Mouse (Mus musculus) heart, embryonic 13.5 days (tissue): ENCODE measurements around the gene Nxph3. TPM values are rescaled to one million over a fixed set of nuclear protein-coding genes. Genes with fewer than 3 reads are reported as not detected.
A peak's percentile ranks its signal among the peaks of the same experiment; 100 is the strongest.
"Not testable (repeated sequence)": the region's sequence is repeated elsewhere in the genome, so short reads cannot be mapped to it uniquely, and the experiment has no call there.

Experiments used
- ATAC-seq: fragments of 200-750 bp; cut with Nextera tagmentation; 2 replicates; pipeline ENCODE4 v1.8.0; 2017; ENCODE audit warnings: moderate TSS enrichment; ENCODE audit not compliant: insufficient number of reproducible peaks, low FRiP score, low TSS enrichment; ENCODE audit errors: extremely low read depth
- H3K27ac ChIP-seq: fragments of 300-500 bp; sonication (generic); replicated peaks from 2 replicates; pipeline ENCODE4 v1.5.1; 2015; ENCODE audit warnings: moderate library complexity, mild to moderate bottlenecking, inconsistent platforms
- H3K27me3 ChIP-seq: fragments of 300-500 bp; sonication (generic); replicated peaks from 2 replicates; pipeline ENCODE4 v1.6.1; 2015; ENCODE audit warnings: mild to moderate bottlenecking, inconsistent platforms
- H3K36me3 ChIP-seq: fragments of 300-500 bp; sonication (generic); 2 replicates; pipeline ENCODE4 v1.6.1; 2015; ENCODE audit warnings: mild to moderate bottlenecking, inconsistent platforms
- H3K4me1 ChIP-seq: fragments of 300-500 bp; sonication (generic); 2 replicates; pipeline ENCODE4 v1.6.1; 2015; ENCODE audit warnings: inconsistent platforms
- H3K4me2 ChIP-seq: fragments of 300-500 bp; sonication (generic); 2 replicates; pipeline ENCODE4 v1.6.1; 2015; ENCODE audit warnings: inconsistent platforms, mild to moderate bottlenecking, moderate library complexity
- H3K4me3 ChIP-seq: fragments of 300-500 bp; sonication (generic); 2 replicates; pipeline ENCODE4 v1.5.1; 2015; ENCODE audit warnings: moderate library complexity, mild to moderate bottlenecking, inconsistent platforms
- H3K9ac ChIP-seq: fragments of 300-500 bp; sonication (generic); 2 replicates; pipeline ENCODE4 v1.6.1; 2015; ENCODE audit warnings: inconsistent platforms, mild to moderate bottlenecking, moderate library complexity
- H3K9me3 ChIP-seq: fragments of 300-500 bp; sonication (generic); 2 replicates; pipeline ENCODE4 v1.6.1; 2016; ENCODE audit warnings: inconsistent platforms
- whole genome bisulfite sequencing: fragments of 180-500 bp; shearing (Covaris S2); methylation state at CpG from one replicate; pipeline ENCODE4 v1.1.7; 2015; ENCODE audit warnings: mixed read lengths; 5-methylcytosine and 5-hydroxymethylcytosine counted together
- polyA plus RNA-seq: library from polyadenylated mRNA; unstranded; fragments of >200 nt; fragmentation: Nextera tagmentation; extraction: Ambion mirVana; gene quantifications from 2 replicates; pipeline ENCODE4 v1.2.1, GENCODE M21; 2015

Nxph3 gene
- polyA plus RNA-seq, 1 experiment from 2014 or later = 0.21 TPM

GRCm38 (mm10) chr11:95507041-95507716 lies 7.2 kb downstream of the Nxph3 start:
- peaks cover 52% of the 10 kb centered on the region for H3K27me3 ChIP-seq

GRCm38 (mm10) chr11:95504271-95504731 lies 10.1 kb downstream of the Nxph3 start:
- H3K36me3 ChIP-seq = no peaks in the 10 kb centered on the region; the same call in 1 of the 2 replicates
- no peaks in the 10 kb centered on the region for H3K9me3 ChIP-seq
- H3K27ac ChIP-seq = no peak overlapping the region
- no peak overlapping the region for H3K9ac ChIP-seq
- WGBS = 78% methylated on average over 6 of the region's 6 CpGs
- peak overlapping the region; percentile 22; the same call in 1 of the 2 replicates for H3K4me2 ChIP-seq
- H3K27me3 ChIP-seq = peaks cover 24% of the 10 kb centered on the region; the same call in 1 of the 2 replicates
- ATAC-seq = no peak
- peaks cover 11% of the 10 kb centered on the region for H3K4me1 ChIP-seq
- no peak overlapping the region for H3K4me3 ChIP-seq

More at GRCm38 (mm10) chr11:95507041-95507716, 7.2 kb downstream of the Nxph3 start:
- Histone ChIP-seq H3K4me2 (no peak overlapping the region), H3K4me1 (peaks cover 11% of the 10 kb centered on the region), H3K9ac (no peak overlapping the region), H3K4me3 (no peak overlapping the region), H3K9me3 (no peaks in the 10 kb centered on the region), H3K36me3 (no peaks in the 10 kb centered on the region), H3K27ac (no peak overlapping the region)
- no peak for ATAC-seq
- WGBS = 40% methylated on average over 12 of the region's 12 CpGs

DNA sequence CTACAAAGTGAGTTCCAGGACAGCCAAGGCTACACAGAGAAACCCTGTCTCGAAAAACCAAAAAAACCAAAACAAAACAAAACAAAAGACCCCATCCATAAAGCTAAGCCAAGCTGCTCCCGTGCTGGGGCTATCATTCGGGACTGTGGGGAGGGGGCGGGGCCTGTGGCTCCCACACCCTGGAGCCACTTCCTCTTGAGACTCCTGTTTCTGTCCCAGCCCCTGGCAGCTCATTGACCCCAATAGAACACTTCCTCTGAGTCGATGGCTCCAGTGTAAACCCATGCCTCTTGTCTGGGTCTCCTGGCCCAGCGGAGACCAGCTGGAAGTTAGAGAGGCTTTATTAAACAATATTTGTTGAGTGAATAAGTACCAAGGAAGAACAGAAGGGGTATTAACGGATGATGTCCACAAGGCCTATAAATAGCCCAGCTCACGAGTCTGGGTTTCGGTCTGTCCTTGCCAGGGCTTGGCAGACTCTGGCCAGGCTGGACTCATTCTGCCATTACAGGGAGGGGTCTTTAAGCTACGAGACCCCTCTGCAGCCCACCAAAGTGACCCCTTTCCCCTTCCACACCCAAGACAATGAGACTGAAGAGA lies 10.7 kb downstream of the Nxph3 start:
- ATAC-seq = no peak
- H3K9me3 ChIP-seq = no peaks in the 10 kb centered on the region
- WGBS = 40% methylated on average over 10 of the region's 10 CpGs
- H3K4me3 ChIP-seq = no peak overlapping the region
- peaks cover 11% of the 10 kb centered on the region for H3K4me1 ChIP-seq
- H3K27ac ChIP-seq = no peak overlapping the region; the same call in 1 of the 2 replicates
- H3K36me3 ChIP-seq = peaks cover 4% of the 10 kb centered on the region
- peaks cover 19% of the 10 kb centered on the region; the same call in 1 of the 2 replicates for H3K27me3 ChIP-seq
- H3K9ac ChIP-seq = no peak overlapping the region
- peak overlapping the region; percentile 22 for H3K4me2 ChIP-seq

- ATAC-seq, H3K4me2 ChIP-seq, H3K9me3 ChIP-seq, H3K9ac ChIP-seq, H3K4me3 ChIP-seq, H3K27ac ChIP-seq, H3K27me3 ChIP-seq: not testable (repeated sequence)
- Histone ChIP-seq H3K36me3 (peaks cover 14% of the 10 kb centered on the region), H3K4me1 (peaks cover 11% of the 10 kb centered on the region)
- 76% methylated on average over 8 of the region's 8 CpGs for WGBS
Observed at GRCm38 (mm10) chr11:95501826-95502225, 12.5 kb downstream of the Nxph3 start.

- Histone ChIP-seq H3K4me1 (peaks cover 11% of the 10 kb centered on the region), H3K9me3 (no peaks in the 10 kb centered on the region), H3K27ac (no peak overlapping the region), H3K36me3 (peaks cover 20% of the 10 kb centered on the region), H3K4me3 (no peak overlapping the region), H3K9ac (no peak overlapping the region), H3K27me3 (no peaks in the 10 kb centered on the region), H3K4me2 (no peak overlapping the region)
- WGBS = 44% methylated on average over 3 of the region's 3 CpGs
- no peak for ATAC-seq
Observed at GRCm38 (mm10) chr11:95500836-95501235, 13.5 kb downstream of the Nxph3 start.

- WGBS = 48% methylated on average over 4 of the region's 4 CpGs
- Histone ChIP-seq H3K9ac (no peak overlapping the region), H3K36me3 (peaks cover 22% of the 10 kb centered on the region), H3K9me3 (no peaks in the 10 kb centered on the region), H3K27ac (no peak overlapping the region), H3K27me3 (no peaks in the 10 kb centered on the region), H3K4me1 (peaks cover 11% of the 10 kb centered on the region), H3K4me2 (no peak overlapping the region), H3K4me3 (no peak overlapping the region)
- no peak for ATAC-seq
Observed at GRCm38 (mm10) chr11:95500412-95500811, 14.0 kb downstream of the Nxph3 start.

GRCm38 (mm10) chr11:95497921-95498320 lies 16.4 kb downstream of the Nxph3 start:
- no peak for ATAC-seq
- Histone ChIP-seq H3K9ac (no peak overlapping the region), H3K36me3 (peaks cover 46% of the 10 kb centered on the region), H3K4me1 (no peaks in the 10 kb centered on the region; the same call in 1 of the 2 replicates), H3K4me2 (no peak overlapping the region), H3K4me3 (no peak overlapping the region), H3K27ac (no peak overlapping the region), H3K27me3 (no peaks in the 10 kb centered on the region), H3K9me3 (no peaks in the 10 kb centered on the region)
- WGBS = 81% methylated on average over 5 of the region's 5 CpGs

- Histone ChIP-seq H3K4me1 (peaks cover 4% of the 10 kb centered on the region), H3K27me3 (no peaks in the 10 kb centered on the region), H3K36me3 (peaks cover 65% of the 10 kb centered on the region), H3K9ac (no peak overlapping the region), H3K9me3 (no peaks in the 10 kb centered on the region), H3K4me2 (no peak overlapping the region), H3K4me3 (no peak overlapping the region), H3K27ac (no peak overlapping the region)
- 73% methylated on average over 9 of the region's 9 CpGs for WGBS
- ATAC-seq = no peak
Observed at GRCm38 (mm10) chr11:95495883-95496282, 18.5 kb downstream of the Nxph3 start.

DNA sequence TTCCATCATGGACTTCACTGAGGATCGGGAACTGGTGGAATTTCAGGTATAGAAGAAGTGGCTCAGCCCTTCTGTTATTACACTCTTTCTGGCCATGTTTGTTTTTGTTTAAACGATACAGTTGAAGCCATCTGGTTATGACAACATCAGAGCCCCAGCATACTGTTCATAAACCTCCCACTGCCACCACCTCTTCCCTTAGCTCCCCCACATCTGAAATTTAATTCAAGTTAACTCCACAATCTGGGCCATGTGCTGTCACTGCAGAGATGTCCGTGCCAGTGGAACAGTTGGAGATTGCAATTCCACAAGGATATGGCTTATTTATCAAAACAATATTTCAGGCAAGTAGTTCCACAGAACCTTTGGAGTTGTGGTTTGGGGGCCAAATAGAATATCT lies 20.0 kb downstream of the Nxph3 start:
- Histone ChIP-seq H3K27ac (no peak overlapping the region), H3K9ac (no peak overlapping the region), H3K4me2 (no peak overlapping the region), H3K27me3 (no peaks in the 10 kb centered on the region), H3K9me3 (no peaks in the 10 kb centered on the region), H3K4me1 (peaks cover 16% of the 10 kb centered on the region), H3K36me3 (peaks cover 77% of the 10 kb centered on the region), H3K4me3 (no peak overlapping the region)
- no peak for ATAC-seq
- WGBS = 83% methylated on average over 3 of the region's 3 CpGs

- no peaks in the 10 kb centered on the region for H3K9me3 ChIP-seq
- peaks cover 19% of the 10 kb centered on the region for H3K4me1 ChIP-seq
- H3K27me3 ChIP-seq = no peaks in the 10 kb centered on the region
- H3K36me3 ChIP-seq = peaks cover 76% of the 10 kb centered on the region
- H3K4me3 ChIP-seq = no peak overlapping the region
- ATAC-seq = no peak
- no peak overlapping the region for H3K27ac ChIP-seq
- H3K9ac ChIP-seq = no peak overlapping the region
- WGBS = 78% methylated on average over 9 of the region's 9 CpGs
- no peak overlapping the region for H3K4me2 ChIP-seq
Observed at GRCm38 (mm10) chr11:95493950-95494349, 20.4 kb downstream of the Nxph3 start.

DNA sequence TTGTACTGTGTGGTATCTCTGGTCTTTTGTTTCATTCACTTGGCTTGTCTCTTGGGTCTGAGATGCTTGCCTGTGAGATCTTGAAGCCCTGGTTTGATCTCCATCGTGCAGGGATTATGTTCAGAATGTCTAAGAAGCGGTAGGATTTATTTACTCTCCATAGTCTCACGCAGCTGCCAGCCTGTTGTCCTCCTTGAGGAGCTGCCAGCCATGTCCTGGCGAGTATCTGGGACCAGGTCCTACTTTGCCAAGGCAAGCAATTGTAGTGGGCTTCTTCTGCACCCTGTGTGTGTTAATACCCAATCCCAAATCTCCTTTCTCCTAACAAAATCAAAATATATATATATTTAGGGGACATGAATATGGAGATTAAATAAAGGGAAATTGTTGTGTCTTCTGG lies 21.4 kb downstream of the Nxph3 start:
- Histone ChIP-seq H3K4me3 (no peak overlapping the region), H3K36me3 (peaks cover 79% of the 10 kb centered on the region), H3K4me1 (peaks cover 27% of the 10 kb centered on the region), H3K27ac (no peak overlapping the region), H3K9ac (no peak overlapping the region), H3K9me3 (no peaks in the 10 kb centered on the region), H3K4me2 (no peak overlapping the region), H3K27me3 (no peaks in the 10 kb centered on the region)
- WGBS = 88% methylated on average over 4 of the region's 4 CpGs
- no peak for ATAC-seq

- Histone ChIP-seq H3K27ac (no peak overlapping the region), H3K4me1 (peaks cover 27% of the 10 kb centered on the region), H3K9ac (no peak overlapping the region), H3K36me3 (peaks cover 81% of the 10 kb centered on the region), H3K4me3 (no peak overlapping the region), H3K4me2 (no peak overlapping the region), H3K27me3 (no peaks in the 10 kb centered on the region), H3K9me3 (no peaks in the 10 kb centered on the region)
- WGBS = 88% methylated on average over 4 of the region's 4 CpGs
- no peak for ATAC-seq
Observed at GRCm38 (mm10) chr11:95492256-95492655, 22.1 kb downstream of the Nxph3 start.
